Mouse (Mus musculus): ENCODE measurements around the gene Dcaf6.

DNA sequence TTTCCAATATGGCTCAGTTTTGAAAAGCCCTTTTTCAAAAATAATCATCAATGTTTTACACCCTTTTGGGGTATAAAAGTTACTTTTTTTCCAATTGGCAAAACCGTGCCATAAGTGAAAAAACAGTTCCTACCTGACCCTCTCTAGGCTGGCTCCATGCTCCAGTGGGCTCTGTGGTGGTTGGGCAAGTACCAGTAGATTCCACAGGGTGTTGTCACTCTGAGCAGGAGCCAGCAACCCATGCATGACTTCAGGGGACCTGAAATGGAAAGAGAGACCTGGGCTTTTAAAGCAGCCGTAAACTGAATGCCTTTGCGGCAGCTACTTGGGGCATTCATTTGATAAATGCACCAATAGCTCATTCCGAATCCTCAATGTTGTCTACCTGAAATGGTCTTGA is 89.3 kb downstream of the Dcaf6 start:
- TF ChIP-seq CTCF (IDR thresholded peaks at IDR 0.05; ENCODE audit: low read depth, low read length), result no peak
- no peak for TF ChIP-seq POLR2A (IDR thresholded peaks at IDR 0.05; ENCODE audit: extremely low read depth, insufficient read depth, low read length)
